Mouse (Mus musculus) myocyte (in vitro differentiated cells): Measurements from ENCODE around the gene Mpzl2. TPM values are rescaled to one million over a fixed set of nuclear protein-coding genes. Genes with fewer than 3 reads are reported as not detected.

Experiments used
- H3K27me3 ChIP-seq: one replicate; pipeline ENCODE4 v1.6.1; 2011; ENCODE audit not compliant: control insufficient read depth, insufficient read depth, insufficient read length
- H3K36me3 ChIP-seq: one replicate; pipeline ENCODE4 v1.6.1; 2011; ENCODE audit not compliant: control insufficient read depth, insufficient read depth
- H3K4me2 ChIP-seq: one replicate; pipeline ENCODE4 v1.6.1; 2011; ENCODE audit warnings: low read depth, control low read depth
- H3K4me3 ChIP-seq: one replicate; pipeline ENCODE4 v1.5.1; 2011; ENCODE audit warnings: mild to moderate bottlenecking, control low read depth, moderate library complexity
- H3K79me2 ChIP-seq: one replicate; pipeline ENCODE4 v1.6.1; 2011; ENCODE audit not compliant: control insufficient read depth, insufficient read depth
- H3ac ChIP-seq: one replicate; pipeline ENCODE4 v1.6.1; 2011; ENCODE audit not compliant: control insufficient read depth, insufficient read length
- CEBPB ChIP-seq: IDR thresholded peaks from 2 replicates; pipeline ENCODE4 v1.6.1; 2011; ENCODE audit warnings: mild to moderate bottlenecking, moderate library complexity; ENCODE audit not compliant: poor library complexity, insufficient read depth, severe bottlenecking
- E2F4 ChIP-seq: IDR thresholded peaks from one replicate; pipeline ENCODE4 v1.6.1; 2011; ENCODE audit warnings: mild to moderate bottlenecking, control low read depth, moderate library complexity; ENCODE audit not compliant: insufficient read depth
- MAX ChIP-seq: IDR thresholded peaks from one replicate; pipeline ENCODE4 v1.6.1; 2011; ENCODE audit warnings: low read depth, mild to moderate bottlenecking, control low read depth
- MYOD1 ChIP-seq, 3 experiments: IDR thresholded peaks; one replicate each; pipeline ENCODE4 v1.6.1; 2011; ENCODE audit warnings: control low read depth in 2 of 3, low read depth in 2 of 3, mild to moderate bottlenecking in 2 of 3, moderate library complexity in 1 of 3; ENCODE audit not compliant: insufficient read length in 2 of 3, control insufficient read depth in 1 of 3
- MYOG ChIP-seq, 3 experiments: IDR thresholded peaks; one replicate each; pipeline ENCODE4 v1.6.1; 2011; ENCODE audit warnings: control low read depth in 2 of 3, low read depth in 2 of 3, mild to moderate bottlenecking in 2 of 3; ENCODE audit not compliant: insufficient read length in 2 of 3, control insufficient read depth in 1 of 3, insufficient read depth in 1 of 3
- POLR2A ChIP-seq: IDR thresholded peaks from one replicate; pipeline ENCODE4 v1.6.1; 2011; ENCODE audit warnings: low read depth, mild to moderate bottlenecking, control low read depth, moderate library complexity; ENCODE audit not compliant: insufficient read length
- POLR2AphosphoS2 ChIP-seq: IDR thresholded peaks from one replicate; pipeline ENCODE4 v1.6.1; 2011; ENCODE audit warnings: low read depth, control low read depth; ENCODE audit not compliant: insufficient read length
- REST ChIP-seq: IDR thresholded peaks from one replicate; pipeline ENCODE4 v1.6.1; 2011; ENCODE audit warnings: mild to moderate bottlenecking, control low read depth, moderate library complexity; ENCODE audit not compliant: insufficient read depth, insufficient read length
- SRF ChIP-seq: IDR thresholded peaks from one replicate; pipeline ENCODE4 v1.6.1; 2011; ENCODE audit warnings: low read depth; ENCODE audit not compliant: control insufficient read depth, insufficient read length
- TCF12 ChIP-seq: IDR thresholded peaks from one replicate; pipeline ENCODE4 v1.6.1; 2011; ENCODE audit warnings: mild to moderate bottlenecking, control low read depth; ENCODE audit not compliant: poor library complexity, insufficient read depth, severe bottlenecking
- TCF3 ChIP-seq: IDR thresholded peaks from one replicate; pipeline ENCODE4 v1.6.1; 2011; ENCODE audit warnings: low read depth, control low read depth; ENCODE audit not compliant: insufficient read length
- USF1 ChIP-seq: IDR thresholded peaks from one replicate; pipeline ENCODE4 v1.6.1; 2011; ENCODE audit warnings: low read depth, mild to moderate bottlenecking, control low read depth, moderate library complexity
- polyA plus RNA-seq: library from polyadenylated mRNA; unstranded; fragments of >200 nt; fragmentation: generic; extraction: Trizol; gene quantifications from one replicate; pipeline ENCODE4 v1.2.1, GENCODE M21; 2012; ENCODE audit warnings: missing spikeins

Mpzl2 gene
- polyA plus RNA-seq, 1 experiment, result not detected

GRCm38 (mm10) chr9:45007404-45007803 is 32.2 kb upstream of the Mpzl2 start:
- no peak overlapping the region for H3K4me3 ChIP-seq
- TF ChIP-seq POLR2AphosphoS2, result no peak
- TF ChIP-seq MYOG (IDR thresholded peaks at IDR 0.05; ENCODE audit: control insufficient read depth in 1 of 3, insufficient read depth in 1 of 3, insufficient read length in 2 of 3, low read depth in 2 of 3), result no peak
- no peak for TF ChIP-seq E2F4
- no peak for TF ChIP-seq MAX
- no peak for TF ChIP-seq SRF
- TF ChIP-seq USF1, result no peak
- no peak for TF ChIP-seq POLR2A
- no peak for TF ChIP-seq TCF3
- TF ChIP-seq TCF12, result no peak
- H3K27me3 ChIP-seq, result peaks cover 15% of the 10 kb centered on the region
- no peaks in the 10 kb centered on the region for H3K79me2 ChIP-seq
- H3K36me3 ChIP-seq, result no peaks in the 10 kb centered on the region
- no peak overlapping the region for H3K4me2 ChIP-seq
- no peak overlapping the region for H3ac ChIP-seq

GRCm38 (mm10) chr9:45008342-45008741 is 31.3 kb upstream of the Mpzl2 start:
- no peak overlapping the region for H3K4me2 ChIP-seq
- no peak for TF ChIP-seq CEBPB
- no peak for TF ChIP-seq SRF
- no peak for TF ChIP-seq USF1
- TF ChIP-seq MYOD1 (IDR thresholded peaks at IDR 0.05; ENCODE audit: control insufficient read depth in 1 of 3, insufficient read length in 2 of 3, low read depth in 2 of 3), result no peak
- no peak for TF ChIP-seq REST
- TF ChIP-seq POLR2AphosphoS2, result no peak
- no peak for TF ChIP-seq MYOG (IDR thresholded peaks at IDR 0.05; ENCODE audit: control insufficient read depth in 1 of 3, insufficient read depth in 1 of 3, insufficient read length in 2 of 3, low read depth in 2 of 3)
- TF ChIP-seq TCF12, result no peak
- no peak for TF ChIP-seq MAX
- TF ChIP-seq E2F4, result no peak
- no peak for TF ChIP-seq TCF3
- TF ChIP-seq POLR2A, result no peak
- H3ac ChIP-seq, result no peak overlapping the region
- peaks cover 12% of the 10 kb centered on the region for H3K27me3 ChIP-seq
- H3K36me3 ChIP-seq, result no peaks in the 10 kb centered on the region
- H3K79me2 ChIP-seq, result no peaks in the 10 kb centered on the region
- no peak overlapping the region for H3K4me3 ChIP-seq

- Histone ChIP-seq H3K79me2 (no peaks in the 10 kb centered on the region), H3K4me2 (no peak within 1 kb of the TSS), H3ac (no peak within 1 kb of the TSS), H3K4me3 (no peak within 1 kb of the TSS), H3K36me3 (no peaks in the 10 kb centered on the region), H3K27me3 (peaks cover 9% of the 10 kb centered on the region)
- TF ChIP-seq CEBPB (no peak), SRF (no peak), POLR2AphosphoS2 (no peak), REST (no peak), POLR2A (no peak), TCF3 (no peak), MYOG (IDR thresholded peaks at IDR 0.05; ENCODE audit: control insufficient read depth in 1 of 3, insufficient read depth in 1 of 3, insufficient read length in 2 of 3, low read depth in 2 of 3) (no peak), E2F4 (no peak), MYOD1 (IDR thresholded peaks at IDR 0.05; ENCODE audit: control insufficient read depth in 1 of 3, insufficient read length in 2 of 3, low read depth in 2 of 3) (no peak), MAX (no peak), TCF12 (no peak), USF1 (no peak)
Observed at GRCm38 (mm10) chr9:45009180-45010078, 30.2 kb upstream of the Mpzl2 start, which contains the start of gene Cd3e. TSS of gene Cd3e (minus strand) at chr9:45009627.

GRCm38 (mm10) chr9:45010461-45010860 is 29.1 kb upstream of the Mpzl2 start:
- Histone ChIP-seq H3K36me3 (no peaks in the 10 kb centered on the region), H3K27me3 (peaks cover 9% of the 10 kb centered on the region), H3ac (no peak overlapping the region), H3K4me3 (no peak overlapping the region), H3K4me2 (no peak overlapping the region), H3K79me2 (no peaks in the 10 kb centered on the region)
- TF ChIP-seq E2F4 (no peak), MYOG (IDR thresholded peaks at IDR 0.05; ENCODE audit: control insufficient read depth in 1 of 3, insufficient read depth in 1 of 3, insufficient read length in 2 of 3, low read depth in 2 of 3) (no peak), MAX (no peak), REST (no peak), TCF3 (no peak), MYOD1 (IDR thresholded peaks at IDR 0.05; ENCODE audit: control insufficient read depth in 1 of 3, insufficient read length in 2 of 3, low read depth in 2 of 3) (no peak), USF1 (no peak), SRF (no peak), POLR2AphosphoS2 (no peak), POLR2A (no peak), TCF12 (no peak), CEBPB (no peak)
